Mouse (Mus musculus) embryonic facial prominence, embryonic 11.5 days (tissue): Measurements from ENCODE around the gene Spp1. TPM values are rescaled to one million over a fixed set of nuclear protein-coding genes. Genes with fewer than 3 reads are reported as not detected.
A peak's percentile ranks its signal among the peaks of the same experiment; 100 is the strongest.

Source experiments
- ATAC-seq: fragments of 200-750 bp; cut with Nextera tagmentation; replicated peaks from 2 replicates; pipeline ENCODE4 v1.8.0; 2017; ENCODE audit warnings: low read depth; ENCODE audit not compliant: insufficient number of reproducible peaks, low FRiP score, low TSS enrichment
- DNase-seq: peaks from one replicate; pipeline ENCODE4 v3.0.0-alpha.2; 2015; ENCODE audit warnings: low spot score
- H3K27ac ChIP-seq: fragments of 300-500 bp; sonication (generic); replicated peaks from 2 replicates; pipeline ENCODE4 v1.5.1; 2014; ENCODE audit warnings: mild to moderate bottlenecking, low read depth, low read length, control low read depth
- H3K27me3 ChIP-seq: fragments of 300-500 bp; sonication (generic); 2 replicates; pipeline ENCODE4 v1.6.1; 2014; ENCODE audit warnings: mild to moderate bottlenecking, low read length, moderate library complexity, mixed read lengths; ENCODE audit not compliant: control insufficient read depth, insufficient read depth
- H3K36me3 ChIP-seq: fragments of 300-500 bp; sonication (generic); replicated peaks from 2 replicates; pipeline ENCODE4 v1.6.1; 2014; ENCODE audit warnings: low read depth, mild to moderate bottlenecking, low read length, moderate library complexity, mixed read lengths; ENCODE audit not compliant: control insufficient read depth, insufficient read depth
- H3K4me1 ChIP-seq: fragments of 300-500 bp; sonication (generic); 2 replicates; pipeline ENCODE4 v1.6.1; 2014; ENCODE audit warnings: low read length, mixed read lengths; ENCODE audit not compliant: control insufficient read depth, insufficient read depth
- H3K4me2 ChIP-seq: fragments of 300-500 bp; sonication (generic); 2 replicates; pipeline ENCODE4 v1.6.1; 2014; ENCODE audit warnings: low read depth, mild to moderate bottlenecking, control low read depth, low read length, moderate library complexity
- H3K4me3 ChIP-seq: fragments of 300-500 bp; sonication (generic); 2 replicates; pipeline ENCODE4 v1.5.1; 2014; ENCODE audit warnings: low read depth, low read length, control low read depth
- H3K9ac ChIP-seq: fragments of 300-500 bp; sonication (generic); replicated peaks from 2 replicates; pipeline ENCODE4 v1.6.1; 2014; ENCODE audit warnings: mild to moderate bottlenecking, control low read depth, low read length
- H3K9me3 ChIP-seq: fragments of 300-500 bp; sonication (generic); replicated peaks from 2 replicates; pipeline ENCODE4 v1.6.1; 2016; ENCODE audit warnings: mild to moderate bottlenecking, low read length, inconsistent platforms, mixed read lengths; ENCODE audit not compliant: control insufficient read depth
- WGBS: fragments of 180-500 bp; shearing (Covaris S2); extraction: QIAGEN DNeasy Blood & Tissue Kit; methylation state at CpG from one replicate; pipeline ENCODE4 v1.1.7; 2014; 5-methylcytosine and 5-hydroxymethylcytosine counted together
- polyA plus RNA-seq: library from polyadenylated mRNA; unstranded; fragments of >200 nt; fragmentation: Nextera tagmentation; extraction: Ambion mirVana; gene quantifications from 2 replicates; pipeline ENCODE4 v1.2.1, GENCODE M21; 2014

Gene Spp1
- 10.3 and 13.5 TPM in 2 replicates for polyA plus RNA-seq

DNA sequence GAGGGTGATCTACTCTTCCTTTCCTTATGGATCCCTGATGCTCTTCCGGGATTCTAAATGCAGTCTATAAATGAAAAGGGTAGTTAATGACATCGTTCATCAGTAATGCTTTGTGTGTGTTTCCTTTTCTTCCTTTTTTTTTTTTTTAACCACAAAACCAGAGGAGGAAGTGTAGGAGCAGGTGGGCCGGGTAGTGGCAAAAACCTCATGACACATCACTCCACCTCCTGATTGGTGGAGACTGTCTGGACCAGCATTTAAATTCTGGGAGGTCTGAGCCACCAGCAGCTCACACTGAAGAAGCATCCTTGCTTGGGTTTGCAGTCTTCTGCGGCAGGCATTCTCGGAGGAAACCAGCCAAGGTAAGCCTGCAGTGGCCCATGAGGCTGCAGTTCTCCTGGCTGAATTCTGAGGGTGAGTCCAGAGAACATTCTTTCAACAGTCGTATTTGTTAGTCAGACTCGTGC, at the start of gene Spp1:
Gene Spp1, plus strand, starts transcription at position 284 of the 467 bp plus-strand sequence.
- Histone ChIP-seq H3K27ac (no peak within 1 kb of the TSS), H3K36me3 (no peaks in the 10 kb centered on the region), H3K4me2 (no peak within 1 kb of the TSS), H3K9ac (no peak within 1 kb of the TSS), H3K9me3 (no peaks in the 10 kb centered on the region), H3K4me3 (no peak within 1 kb of the TSS), H3K27me3 (no peaks in the 10 kb centered on the region), H3K4me1 (no peaks in the 10 kb centered on the region)
- 75% methylated on average over 7 of the region's 7 CpGs for whole genome bisulfite sequencing
- ATAC-seq (no peak), DNase-seq (no peak)

DNA sequence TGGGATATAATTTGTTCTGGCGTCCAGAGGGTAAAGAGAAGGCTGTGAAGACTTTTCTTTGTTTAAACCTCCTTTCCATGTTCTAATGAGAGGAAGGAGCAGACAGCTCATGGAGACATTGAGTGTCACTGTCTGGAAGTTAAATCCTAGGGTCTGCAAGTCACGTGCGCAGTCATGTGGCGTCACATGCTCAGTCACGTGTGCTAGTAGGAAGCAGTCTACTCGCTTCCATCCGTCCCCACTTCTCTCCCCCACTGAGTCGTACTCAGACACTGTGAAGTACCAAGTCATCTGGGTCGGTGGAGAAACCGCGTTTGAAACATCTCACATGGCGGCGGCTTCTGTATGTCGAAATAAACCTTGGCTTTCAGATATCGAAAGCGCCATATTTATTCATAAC, 49.4 kb upstream of the Spp1 start:
- H3K27me3 ChIP-seq = no peaks in the 10 kb centered on the region
- H3K9ac ChIP-seq = no peak overlapping the region
- H3K36me3 ChIP-seq = no peaks in the 10 kb centered on the region
- no peaks in the 10 kb centered on the region for H3K9me3 ChIP-seq
- no peak overlapping the region for H3K4me2 ChIP-seq
- DNase-seq (no peak), ATAC-seq (no peak)
- 95% methylated on average over 16 of the region's 16 CpGs for WGBS
- no peak overlapping the region for H3K4me3 ChIP-seq
- no peaks in the 10 kb centered on the region for H3K4me1 ChIP-seq
- no peak overlapping the region for H3K27ac ChIP-seq

GRCm38 (mm10) chr5:104386908-104387307, 48.0 kb upstream of the Spp1 start:
- no peaks in the 10 kb centered on the region for H3K36me3 ChIP-seq
- H3K9me3 ChIP-seq = no peaks in the 10 kb centered on the region
- no peak overlapping the region for H3K27ac ChIP-seq
- no peaks in the 10 kb centered on the region for H3K4me1 ChIP-seq
- no peak overlapping the region for H3K9ac ChIP-seq
- H3K4me2 ChIP-seq = no peak overlapping the region
- no peaks in the 10 kb centered on the region for H3K27me3 ChIP-seq
- no peak overlapping the region for H3K4me3 ChIP-seq
- 72% methylated on average over 5 of the region's 5 CpGs for WGBS
- ATAC-seq (no peak), DNase-seq (no peak)

DNA sequence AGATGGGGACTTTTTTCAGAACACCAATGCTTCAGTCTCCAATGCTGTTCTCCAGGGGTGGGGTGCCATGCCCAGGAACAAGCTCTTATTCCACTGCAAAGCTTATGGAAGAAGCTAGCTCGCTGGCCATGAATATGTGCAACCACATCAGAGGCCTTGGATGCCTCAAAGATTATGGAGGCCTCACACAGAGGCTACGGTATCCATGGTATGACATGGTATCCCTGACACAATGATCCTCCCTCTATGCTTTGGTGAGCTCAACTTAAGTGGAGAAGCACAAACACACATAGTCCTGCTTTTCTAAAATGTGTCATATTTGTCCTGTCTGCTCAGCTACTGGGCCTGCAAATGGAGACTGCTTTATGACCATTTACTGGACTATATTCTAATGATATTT, 44.0 kb upstream of the Spp1 start:
- DNase-seq (no peak), ATAC-seq (no peak)
- 88% methylated on average over 2 of the region's 2 CpGs for WGBS
- Histone ChIP-seq H3K4me1 (no peaks in the 10 kb centered on the region), H3K27ac (no peak overlapping the region), H3K9me3 (no peaks in the 10 kb centered on the region), H3K36me3 (no peaks in the 10 kb centered on the region), H3K4me3 (no peak overlapping the region), H3K9ac (no peak overlapping the region), H3K27me3 (no peaks in the 10 kb centered on the region), H3K4me2 (no peak overlapping the region)

GRCm38 (mm10) chr5:104392784-104393183, 42.1 kb upstream of the Spp1 start:
- no peaks in the 10 kb centered on the region for H3K27me3 ChIP-seq
- H3K36me3 ChIP-seq = no peaks in the 10 kb centered on the region
- 61% methylated on average over 5 of the region's 5 CpGs for WGBS
- ATAC-seq = no peak
- H3K9me3 ChIP-seq = no peaks in the 10 kb centered on the region
- H3K4me1 ChIP-seq = no peaks in the 10 kb centered on the region
- no peak for DNase-seq
- H3K4me2 ChIP-seq = no peak overlapping the region
- H3K4me3 ChIP-seq = no peak overlapping the region
- H3K9ac ChIP-seq = no peak overlapping the region
- H3K27ac ChIP-seq = no peak overlapping the region

DNA sequence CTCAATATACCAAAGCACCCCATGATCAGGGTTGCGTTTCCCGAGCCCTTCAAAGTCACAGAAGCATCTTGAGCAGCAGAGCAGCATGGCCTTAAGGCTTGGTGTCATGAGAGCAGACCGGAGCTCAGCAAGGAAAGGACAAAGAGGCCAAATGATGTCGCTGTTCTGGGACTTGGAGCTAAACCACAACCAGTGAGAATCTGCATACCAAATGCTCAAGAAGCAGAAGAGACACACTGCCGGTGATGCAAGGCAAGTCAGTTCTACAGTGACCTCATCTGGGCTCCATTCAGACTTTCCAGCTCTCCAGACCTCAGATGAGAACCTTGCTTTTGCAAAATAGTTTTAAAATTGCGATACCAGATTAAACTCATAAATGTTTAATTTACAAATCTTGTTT, 38.6 kb upstream of the Spp1 start:
- H3K9me3 ChIP-seq = no peaks in the 10 kb centered on the region
- no peaks in the 10 kb centered on the region for H3K27me3 ChIP-seq
- H3K4me3 ChIP-seq = no peak overlapping the region
- H3K36me3 ChIP-seq = no peaks in the 10 kb centered on the region
- H3K9ac ChIP-seq = no peak overlapping the region
- 83% methylated on average over 6 of the region's 6 CpGs for WGBS
- H3K4me1 ChIP-seq = no peaks in the 10 kb centered on the region
- ATAC-seq (no peak), DNase-seq (no peak)
- no peak overlapping the region for H3K27ac ChIP-seq
- no peak overlapping the region for H3K4me2 ChIP-seq

GRCm38 (mm10) chr5:104398001-104398400, 36.9 kb upstream of the Spp1 start:
- Histone ChIP-seq H3K4me2 (no peak overlapping the region), H3K9ac (no peak overlapping the region), H3K36me3 (no peaks in the 10 kb centered on the region), H3K9me3 (no peaks in the 10 kb centered on the region), H3K4me3 (no peak overlapping the region), H3K4me1 (no peaks in the 10 kb centered on the region), H3K27ac (no peak overlapping the region), H3K27me3 (no peaks in the 10 kb centered on the region)
- 76% methylated on average over 1 of the region's 1 CpGs for WGBS
- DNase-seq (peak; percentile 30), ATAC-seq (no peak)

DNA sequence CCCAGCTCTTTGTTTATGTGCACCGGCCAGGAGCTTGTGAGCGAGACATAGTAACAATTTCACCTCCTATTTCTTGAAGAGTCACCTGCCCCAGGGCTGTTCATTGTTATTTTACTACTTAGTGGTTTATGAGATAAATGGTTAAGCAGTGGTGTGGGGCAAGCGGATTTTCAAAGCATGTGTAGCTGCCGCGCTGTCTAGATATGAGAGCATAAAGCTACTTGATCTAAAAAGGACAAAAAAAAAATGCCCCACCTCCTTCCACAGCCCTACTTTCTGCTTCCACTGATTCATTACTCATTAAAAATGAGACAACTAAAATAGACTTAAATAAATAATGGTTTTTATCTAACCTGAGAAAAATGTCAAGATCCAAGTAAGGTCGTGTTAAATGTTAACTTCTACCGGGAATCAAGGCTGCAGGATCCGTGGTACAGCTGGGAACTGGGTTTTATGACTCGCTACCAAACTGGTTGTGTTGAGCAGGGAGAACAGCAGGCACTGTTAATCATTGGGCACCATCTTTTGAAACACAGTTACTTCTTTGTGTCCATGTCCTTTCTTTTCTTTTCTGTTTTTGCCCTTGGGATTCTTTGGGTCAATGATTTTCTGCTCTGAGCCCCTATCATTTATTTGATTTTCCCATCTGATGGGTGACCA, 35.5 kb upstream of the Spp1 start:
- no peaks in the 10 kb centered on the region for H3K4me1 ChIP-seq
- no peaks in the 10 kb centered on the region for H3K27me3 ChIP-seq
- WGBS = 44% methylated on average over 9 of the region's 9 CpGs
- no peak overlapping the region for H3K9ac ChIP-seq
- no peak overlapping the region for H3K4me3 ChIP-seq
- ATAC-seq = no peak
- H3K4me2 ChIP-seq = no peak overlapping the region
- no peak overlapping the region for H3K27ac ChIP-seq
- no peaks in the 10 kb centered on the region for H3K36me3 ChIP-seq
- H3K9me3 ChIP-seq = no peaks in the 10 kb centered on the region
- DNase-seq = no peak
